Mouse (Mus musculus): ENCODE data around the gene Large2.

The Large2 gene

GRCm38 (mm10) chr2:92327601-92328000 lies 47.1 kb downstream of the Large2 start:
- no peak for DNase-seq (ENCODE audit: low spot score in 2 of 2)

- no peak for DNase-seq (ENCODE audit: low spot score in 2 of 2)
Measured at GRCm38 (mm10) chr2:92326221-92326620, 48.4 kb downstream of the Large2 start.

- no peak for DNase-seq (ENCODE audit: low spot score in 2 of 2)
Measured at GRCm38 (mm10) chr2:92325676-92326075, 49.0 kb downstream of the Large2 start.

- no peak for DNase-seq (ENCODE audit: low spot score in 2 of 2)
Measured at GRCm38 (mm10) chr2:92322669-92323068, 52.0 kb downstream of the Large2 start.

- no peak for DNase-seq (ENCODE audit: low spot score in 2 of 2)
Measured at GRCm38 (mm10) chr2:92317228-92317627, 57.4 kb downstream of the Large2 start.

- no peak for DNase-seq (ENCODE audit: low spot score in 2 of 2)
Measured at GRCm38 (mm10) chr2:92316652-92317051, 58.0 kb downstream of the Large2 start.
